Mouse (Mus musculus) urinary bladder, postnatal 14 days (tissue): Measurements from ENCODE around the gene Arhgap24.

Experiments used
- DNase-seq: peaks from one replicate; pipeline ENCODE4 v3.0.0; 2021; ENCODE audit warnings: low spot score

The Arhgap24 gene

GRCm38 (mm10) chr5:102578431-102578830 lies 97.2 kb downstream of the Arhgap24 start:
- DNase-seq = no peak

GRCm38 (mm10) chr5:102582864-102583410 lies 101.7 kb downstream of the Arhgap24 start:
- peak; percentile 52 for DNase-seq

GRCm38 (mm10) chr5:102591422-102591821 lies 110.2 kb downstream of the Arhgap24 start:
- no peak for DNase-seq

GRCm38 (mm10) chr5:102593058-102593457 lies 111.9 kb downstream of the Arhgap24 start:
- no peak for DNase-seq

GRCm38 (mm10) chr5:102599102-102599501 lies 117.9 kb downstream of the Arhgap24 start:
- no peak for DNase-seq

GRCm38 (mm10) chr5:102613571-102613970 lies 132.4 kb downstream of the Arhgap24 start:
- no peak for DNase-seq

DNA sequence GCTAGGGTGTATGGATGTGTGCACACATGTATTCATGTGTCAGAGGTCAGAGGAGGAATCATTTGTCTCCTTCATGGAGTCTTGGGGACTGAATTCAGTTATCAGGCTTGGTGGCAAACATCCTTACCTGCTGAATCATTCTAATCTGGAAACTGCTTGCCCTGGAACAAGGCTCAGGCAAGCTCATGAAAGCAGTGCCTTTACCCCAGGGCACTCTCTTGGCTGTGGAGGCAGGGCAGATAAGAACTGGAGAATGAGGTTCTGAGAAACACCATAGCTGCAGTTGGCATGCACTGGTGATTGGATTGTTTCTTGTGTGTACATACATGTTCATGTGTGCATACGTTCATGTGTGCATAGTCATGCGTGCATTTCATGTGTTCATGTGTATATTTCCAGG lies 132.9 kb downstream of the Arhgap24 start:
- peak; percentile 6 for DNase-seq

DNA sequence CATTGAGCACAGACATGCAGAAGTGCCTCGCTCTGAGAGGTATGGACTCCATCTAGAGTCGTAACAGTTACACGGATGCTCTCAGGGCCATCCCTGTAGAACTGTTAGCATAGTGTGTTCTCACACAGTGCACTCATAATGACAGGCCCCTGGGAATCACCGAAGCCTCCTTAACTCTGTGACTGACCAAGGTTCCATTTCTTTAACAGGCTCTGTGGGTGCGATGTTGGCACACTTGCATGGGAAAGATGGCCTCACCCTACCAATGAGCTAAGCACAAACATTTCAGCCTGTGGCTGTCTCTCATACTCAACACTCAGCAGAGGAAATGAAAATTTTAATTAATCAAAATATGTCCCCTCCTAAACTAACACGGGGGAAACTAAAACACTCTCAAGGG lies 134.1 kb downstream of the Arhgap24 start:
- DNase-seq = no peak

DNA sequence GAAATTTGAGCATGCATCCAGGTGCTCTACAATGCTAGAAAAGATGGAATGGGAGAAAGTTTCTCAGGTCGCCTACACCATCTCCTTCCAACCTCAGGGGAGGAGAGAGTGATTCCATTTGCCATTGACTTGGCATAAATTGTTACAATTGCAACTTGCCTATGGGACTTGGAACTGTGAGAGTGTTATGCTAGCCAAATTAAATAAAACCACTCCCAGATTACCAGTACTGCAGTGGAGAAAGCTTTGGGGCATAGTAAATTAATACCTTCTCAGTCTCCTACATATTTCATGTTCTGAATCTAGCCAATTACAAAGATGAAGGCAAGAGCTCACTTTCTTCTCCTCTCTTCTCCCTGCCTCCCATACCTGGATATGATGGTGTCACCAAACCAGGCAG lies 139.8 kb downstream of the Arhgap24 start:
- no peak for DNase-seq

DNA sequence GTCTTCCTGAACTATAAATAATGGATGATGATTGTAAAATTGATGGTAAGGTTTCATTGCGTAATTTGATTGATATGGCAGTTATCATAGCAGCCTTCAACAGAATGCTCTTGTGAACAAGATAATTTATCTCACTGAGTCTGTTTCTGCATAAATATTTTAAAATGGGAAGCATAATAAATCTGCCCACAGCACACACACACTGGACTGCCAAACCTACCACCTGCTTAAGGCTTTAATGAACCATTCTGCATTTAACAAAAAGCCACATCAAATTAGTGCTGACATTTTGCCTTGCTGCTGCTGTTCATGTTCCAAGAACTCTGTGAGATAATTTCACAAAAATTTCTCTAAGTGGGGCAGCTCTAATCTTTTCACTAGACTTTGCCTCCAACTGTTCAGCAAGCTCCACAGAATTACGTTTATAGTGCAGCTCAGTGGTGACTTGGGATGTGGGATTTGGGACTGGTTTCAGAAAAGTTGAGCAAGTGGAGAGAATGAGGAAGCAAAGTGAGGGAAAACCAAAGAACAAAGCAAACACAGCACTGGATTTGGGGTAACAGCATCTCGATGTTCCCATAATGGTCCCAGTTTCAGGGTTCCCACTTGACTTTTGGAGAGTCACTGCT lies 142.7 kb downstream of the Arhgap24 start:
- DNase-seq = no peak

DNA sequence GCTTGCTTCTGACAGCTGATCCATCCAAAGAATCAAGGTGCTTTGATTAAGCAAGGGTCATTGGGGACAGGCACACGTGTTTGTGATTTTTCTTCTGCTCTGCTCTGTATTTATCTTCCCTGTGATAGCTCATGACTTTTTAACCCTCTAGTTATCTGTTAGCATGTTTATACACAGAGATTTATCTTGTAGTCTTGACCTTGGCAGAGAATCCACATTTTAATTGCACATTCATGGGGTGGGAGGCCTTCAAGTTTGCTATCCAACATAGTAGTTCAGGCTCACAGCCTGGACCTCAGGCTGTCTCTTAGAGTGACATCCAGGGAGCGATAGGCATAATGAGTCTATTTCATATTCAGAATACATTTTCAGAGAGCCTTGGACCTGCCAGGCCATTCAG lies 145.5 kb downstream of the Arhgap24 start:
- no peak for DNase-seq

- DNase-seq = peak; percentile 21
These were observed 148.2 kb downstream of the Arhgap24 start for GRCm38 (mm10) chr5:102629362-102629771.

DNA sequence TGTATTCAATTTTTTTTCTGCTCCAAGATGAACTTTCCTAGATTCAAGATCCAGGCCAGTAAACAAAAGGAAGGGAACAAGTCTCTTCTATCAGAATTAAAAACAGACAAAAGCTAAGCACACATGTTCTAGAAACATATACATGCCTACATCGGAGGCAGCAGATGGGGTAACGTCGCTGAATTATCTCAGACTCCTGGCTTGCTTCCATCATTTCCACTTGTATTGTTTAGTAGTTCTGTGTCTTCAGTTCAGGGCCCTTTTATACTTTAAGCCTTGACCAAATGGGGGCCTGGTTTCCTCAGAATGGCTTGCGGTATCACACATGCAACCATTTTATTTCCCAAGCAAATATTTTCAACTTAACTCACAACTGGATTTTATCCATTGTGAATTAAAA lies 154.4 kb downstream of the Arhgap24 start:
- no peak for DNase-seq

DNA sequence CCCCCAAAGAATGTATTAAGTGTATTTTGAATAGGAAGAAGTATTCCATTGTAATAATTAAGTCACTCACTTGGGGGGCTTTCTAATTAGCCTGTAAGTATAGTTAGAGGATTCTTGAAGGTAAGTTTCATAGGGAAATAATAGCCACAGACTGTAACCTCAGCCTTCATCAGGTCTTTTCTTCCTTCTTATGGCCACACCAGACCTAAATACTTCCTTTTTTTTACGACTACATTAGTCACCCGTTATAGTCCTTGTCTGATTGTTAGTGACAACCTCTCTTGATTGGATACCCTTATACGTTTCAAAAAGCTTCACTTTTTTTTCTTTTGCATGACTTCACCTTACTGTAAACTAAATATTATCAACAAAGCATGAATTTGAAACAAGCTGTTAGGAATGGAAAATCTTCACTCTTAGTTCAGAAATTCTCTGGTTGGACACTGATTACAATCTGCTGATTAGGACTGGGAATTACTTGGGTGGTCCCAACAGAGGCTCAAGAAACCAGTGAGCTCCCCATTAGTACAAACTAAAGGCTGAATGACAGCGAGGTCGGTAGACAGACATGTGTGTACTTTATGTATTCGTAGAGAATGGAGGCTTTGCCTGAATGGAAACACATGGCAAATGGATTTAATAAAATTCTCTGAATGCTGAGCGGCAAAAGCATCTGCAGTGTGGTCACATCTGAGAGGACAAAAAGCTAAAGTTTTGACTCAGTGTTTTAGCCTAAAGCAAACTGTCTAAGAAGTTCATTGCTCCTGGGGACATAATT lies 158.8 kb downstream of the Arhgap24 start:
- DNase-seq = no peak

DNA sequence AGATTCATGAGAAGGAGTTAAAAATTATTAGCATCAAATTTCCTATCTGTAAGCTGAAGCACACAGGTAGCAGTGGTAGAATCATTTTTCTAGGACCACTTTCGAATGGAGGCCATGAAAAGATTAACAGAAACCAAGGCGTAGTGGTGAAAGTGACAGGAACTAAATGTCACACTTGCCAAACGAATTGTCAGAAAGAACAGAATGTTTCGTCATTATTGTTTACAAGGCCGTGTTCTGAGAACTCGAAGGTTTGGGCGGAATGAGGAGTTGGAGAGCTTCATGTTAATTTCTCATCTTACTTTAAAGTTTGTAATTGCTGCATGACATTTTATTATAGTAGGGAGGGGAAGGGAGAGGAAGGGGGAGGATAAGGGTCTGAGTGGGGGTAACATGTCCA lies 162.2 kb downstream of the Arhgap24 start:
- DNase-seq = no peak

- no peak for DNase-seq
These were observed 162.6 kb downstream of the Arhgap24 start for GRCm38 (mm10) chr5:102643820-102644219.

DNA sequence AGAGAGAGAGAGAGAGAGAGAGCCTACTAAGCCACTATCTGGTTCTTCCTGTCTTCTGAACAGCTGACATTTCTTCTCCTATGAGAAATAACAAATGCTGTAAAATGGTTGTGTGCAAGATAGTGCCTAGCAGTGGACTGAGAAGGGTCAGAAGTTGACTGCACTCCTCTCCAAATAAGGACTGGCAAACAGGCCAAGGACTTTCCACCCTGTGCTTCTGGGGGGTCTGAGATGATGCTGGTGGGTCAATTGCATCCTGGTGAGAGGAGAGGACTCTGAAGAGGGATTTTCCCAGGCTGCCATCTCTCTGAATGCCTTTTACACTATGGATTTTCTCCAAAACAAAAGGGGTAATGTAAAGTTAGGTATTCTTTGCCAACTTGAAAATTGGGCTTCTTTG lies 177.9 kb downstream of the Arhgap24 start:
- DNase-seq = no peak

- no peak for DNase-seq
These were observed 184.0 kb downstream of the Arhgap24 start for GRCm38 (mm10) chr5:102664988-102665726.

DNA sequence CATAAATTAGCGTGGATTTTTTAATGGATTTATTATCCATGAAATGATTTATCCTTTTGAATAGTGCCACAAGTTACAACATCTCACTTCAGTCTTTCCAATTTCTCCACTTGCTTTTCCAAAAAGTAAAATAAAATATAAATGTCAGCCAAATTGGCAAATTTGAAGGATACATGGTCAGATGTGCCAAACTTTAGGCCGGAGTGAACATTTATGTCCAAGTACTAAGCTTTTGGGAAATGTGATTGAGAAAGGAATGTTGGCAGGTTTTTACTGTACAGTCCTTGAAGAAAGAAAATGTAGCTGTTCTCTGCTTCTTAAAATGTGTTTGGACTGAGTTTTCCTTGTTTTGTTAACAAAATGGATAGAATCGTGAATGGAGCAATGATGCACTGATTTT lies 185.7 kb downstream of the Arhgap24 start:
- DNase-seq = no peak

DNA sequence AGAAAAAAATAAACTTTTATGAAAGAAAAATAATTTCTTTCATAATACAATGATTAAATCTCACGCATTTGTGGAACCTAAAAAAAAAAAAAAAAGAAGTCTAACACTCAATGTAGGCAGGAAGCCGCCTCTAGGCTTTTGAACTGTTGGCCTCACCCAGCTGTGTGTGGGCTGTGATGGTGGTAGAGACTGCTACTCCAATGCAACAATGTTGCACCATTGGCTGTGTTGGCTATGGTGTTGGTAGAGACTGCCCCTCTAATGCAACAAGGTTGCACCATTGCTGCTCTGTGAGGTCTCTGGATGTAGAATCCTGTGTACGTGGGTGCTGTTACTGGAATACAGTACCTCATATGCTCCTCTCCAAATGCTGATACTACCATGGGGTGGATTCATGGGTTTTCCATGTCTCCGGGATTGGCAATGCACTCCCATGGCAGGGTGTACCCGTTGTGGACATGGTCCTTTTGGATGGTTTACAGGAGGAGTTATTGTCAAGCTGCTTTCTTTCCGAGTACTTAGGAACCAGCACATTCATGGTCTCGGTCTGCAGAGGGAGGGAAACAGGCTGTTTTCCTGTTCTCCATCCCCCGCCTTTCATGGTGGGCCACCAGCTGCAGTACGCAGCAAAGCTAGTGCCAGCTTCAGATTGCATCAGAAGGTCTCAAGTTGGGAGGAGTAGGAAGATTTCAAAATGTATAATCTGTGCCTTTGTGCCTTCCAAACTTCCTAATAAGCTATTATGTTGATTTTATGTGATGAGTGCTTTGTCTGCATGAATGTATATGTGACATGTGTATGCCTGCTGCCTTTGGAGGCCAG lies 186.8 kb downstream of the Arhgap24 start:
- no peak for DNase-seq

- no peak for DNase-seq
These were observed 189.0 kb downstream of the Arhgap24 start for GRCm38 (mm10) chr5:102670206-102670605.
